Mouse (Mus musculus) testis, adult 2 months (tissue): Measurements from ENCODE around the gene Spag9.

Experiments used
- CTCF ChIP-seq: fragments of 200-500 bp; IDR thresholded peaks from 2 replicates; pipeline ENCODE4 v1.5.1; 2012; ENCODE audit warnings: low read depth, mild to moderate bottlenecking, inconsistent platforms, low read length, moderate library complexity; ENCODE audit not compliant: control insufficient read depth, insufficient read depth, insufficient replicate concordance
- POLR2A ChIP-seq: fragments of 200-500 bp; IDR thresholded peaks from 2 replicates; pipeline ENCODE4 v1.6.1; 2012; ENCODE audit warnings: low read depth, mild to moderate bottlenecking, inconsistent platforms, low read length, moderate library complexity; ENCODE audit not compliant: control insufficient read depth

DNA sequence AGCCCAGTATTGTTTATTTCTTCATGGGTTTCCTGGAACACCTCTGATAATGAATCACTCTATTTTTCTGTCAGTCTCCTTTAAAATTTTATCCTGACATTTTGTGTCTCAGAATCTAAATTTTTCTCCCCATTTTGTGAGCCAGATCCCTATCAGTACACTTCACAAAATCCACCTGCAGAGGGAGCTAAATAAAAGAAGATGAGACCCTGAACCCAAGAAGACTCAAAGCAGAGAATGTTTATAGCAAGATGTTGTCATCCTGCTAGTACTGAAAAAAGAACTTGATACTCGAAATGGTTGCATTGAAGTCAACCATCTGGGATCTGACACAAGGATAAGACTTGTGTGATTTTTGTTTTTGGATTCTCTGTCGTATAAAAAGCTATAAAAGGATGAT is 40.1 kb downstream of the Spag9 start:
- TF ChIP-seq CTCF (no peak), POLR2A (no peak)
